Mouse (Mus musculus) heart, adult 2 months (tissue): ENCODE data around the gene Sowahb. TPM values are rescaled to one million over a fixed set of nuclear protein-coding genes. Genes with fewer than 3 reads are reported as not detected.

Experiments
- DNase-seq, 2 experiments: peaks; one replicate each; pipeline ENCODE4 v3.0.0; 2021
- H3K27ac ChIP-seq: fragments of 200-600 bp; 2 replicates; pipeline ENCODE4 v1.8.1; 2022
- H3K27me3 ChIP-seq: fragments of 200-500 bp; 2 replicates; pipeline ENCODE4 v1.6.1; 2012; ENCODE audit warnings: mild to moderate bottlenecking, low read length, inconsistent platforms, mixed read lengths; ENCODE audit not compliant: control insufficient read depth, insufficient read depth
- H3K36me3 ChIP-seq: fragments of 200-500 bp; 2 replicates; pipeline ENCODE4 v1.6.1; 2012; ENCODE audit warnings: low read length, inconsistent platforms; ENCODE audit not compliant: control insufficient read depth, insufficient read depth
- H3K4me1 ChIP-seq: fragments of 200-500 bp; 2 replicates; pipeline ENCODE4 v1.6.1; 2011; ENCODE audit warnings: low read length; ENCODE audit not compliant: control insufficient read depth, insufficient read depth
- H3K4me3 ChIP-seq: fragments of 200-600 bp; 2 replicates; pipeline ENCODE4 v1.8.1; 2022
- H3K79me2 ChIP-seq: fragments of 200-500 bp; replicated peaks from 2 replicates; pipeline ENCODE4 v1.6.1; 2012; ENCODE audit warnings: mild to moderate bottlenecking, inconsistent platforms, low read length, moderate library complexity, mixed read lengths; ENCODE audit not compliant: control insufficient read depth, insufficient read depth
- H3K9ac ChIP-seq: fragments of 200-500 bp; 2 replicates; pipeline ENCODE4 v1.6.1; 2012; ENCODE audit warnings: low read depth, mild to moderate bottlenecking, control low read depth, inconsistent platforms, low read length, mixed read lengths
- CTCF ChIP-seq: fragments of 200-600 bp; IDR thresholded peaks from 2 replicates; pipeline ENCODE4 v1.8.1; 2022; ENCODE audit warnings: antibody characterized with exemption, mild to moderate bottlenecking, moderate library complexity
- EP300 ChIP-seq: fragments of 200-500 bp; IDR thresholded peaks from 2 replicates; pipeline ENCODE4 v1.6.1; 2011; ENCODE audit warnings: low read depth, low read length, control low read depth; ENCODE audit not compliant: insufficient read depth
- POLR2A ChIP-seq: fragments of 200-500 bp; IDR thresholded peaks from 2 replicates; pipeline ENCODE4 v1.6.1; 2011; ENCODE audit warnings: mild to moderate bottlenecking, low read depth, low read length, control low read depth; ENCODE audit not compliant: insufficient read depth
- WGBS: fragments of 180-500 bp; shearing (Covaris S2); methylation state at CpG from one replicate; pipeline ENCODE4 v1.1.7; 2018; 5-methylcytosine and 5-hydroxymethylcytosine counted together
- intact Hi-C: fragments of 180-260 bp; cut with DNase I; formaldehyde crosslinking; loops from one replicate; pipeline ENCODE4 v1.15.1; 2025
- polyA plus RNA-seq: library from polyadenylated mRNA; depleted of rRNA; stranded (reverse); fragments of >200 nt; gene quantifications from 2 replicates; pipeline ENCODE4 v1.2.3, GENCODE M21; 2012
- total RNA-seq, 2 experiments: library from RNA; stranded (reverse); gene quantifications; 2 replicates each; pipeline ENCODE4 v1.2.3; 2021

Sowahb gene
- total and polyA plus RNA-seq, 3 experiments: 0.04 to 0.08 TPM; not detected in 1

- Histone ChIP-seq H3K4me1 (no peaks in the 10 kb centered on the region; the same call in 1 of the 2 replicates), H3K27me3 (peaks cover 16% of the 10 kb centered on the region)
- WGBS: 44% methylated on average over 3 of the region's 3 CpGs
These were observed 3.5 kb downstream of the Sowahb start for GRCm38 (mm10) chr5:93041276-93041675.

DNA sequence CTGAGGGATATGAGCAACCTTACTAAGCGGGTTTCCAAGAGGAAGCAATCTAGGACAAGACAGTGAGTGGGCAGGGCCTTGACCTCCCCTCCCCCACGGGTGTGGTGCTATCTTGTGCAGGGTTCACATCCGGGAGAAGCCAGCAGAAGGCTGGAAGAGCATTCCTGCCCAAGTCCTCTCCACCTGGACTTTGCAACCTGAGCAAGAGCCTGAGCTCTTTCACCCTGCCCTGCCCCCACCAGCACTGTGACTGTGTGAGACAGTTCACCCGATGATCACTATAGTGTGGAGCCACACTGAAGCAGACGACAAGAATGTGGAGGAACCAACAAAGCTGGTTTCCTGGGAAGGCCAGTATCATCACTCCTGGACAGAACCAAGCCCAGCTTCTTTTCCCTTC lies 4.7 kb downstream of the Sowahb start:
- Histone ChIP-seq H3K27ac (no peak overlapping the region), H3K4me1 (no peaks in the 10 kb centered on the region; the same call in 1 of the 2 replicates), H3K79me2 (no peaks in the 10 kb centered on the region), H3K4me3 (no peak overlapping the region), H3K9ac (no peak overlapping the region), H3K36me3 (no peaks in the 10 kb centered on the region), H3K27me3 (peaks cover 13% of the 10 kb centered on the region)
- no peak for TF ChIP-seq EP300
- no peak for TF ChIP-seq POLR2A
- no peak for TF ChIP-seq CTCF
- intact Hi-C loops: no loop called here
- DNase-seq: no peak
- 59% methylated on average over 5 of the region's 5 CpGs for WGBS

More at GRCm38 (mm10) chr5:93041276-93041675, 3.5 kb downstream of the Sowahb start:
- Histone ChIP-seq H3K36me3 (no peaks in the 10 kb centered on the region), H3K79me2 (no peaks in the 10 kb centered on the region), H3K27ac (no peak overlapping the region), H3K4me3 (no peak overlapping the region), H3K9ac (no peak overlapping the region)
- TF ChIP-seq EP300 (no peak), CTCF (no peak), POLR2A (no peak)
- no peak for DNase-seq
- intact Hi-C loops: no loop called here

DNA sequence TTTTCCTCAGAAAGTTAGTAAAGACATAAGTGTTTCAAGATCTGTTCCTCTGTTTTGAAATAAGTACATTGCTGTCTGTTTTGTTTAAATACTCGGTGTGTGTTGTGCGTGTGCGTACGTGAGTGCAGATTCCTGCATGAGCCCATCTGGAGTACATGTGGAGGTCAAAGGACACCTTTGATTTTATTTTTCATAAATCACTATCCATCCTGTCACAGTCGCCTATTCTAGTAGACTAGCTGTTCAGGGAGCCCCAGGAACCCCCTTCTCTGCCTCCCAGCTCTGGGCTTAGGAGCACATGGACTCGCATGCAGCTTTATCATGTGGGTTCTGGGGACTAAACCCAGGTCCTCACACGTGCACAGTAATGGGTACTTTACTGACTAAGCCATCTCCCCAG lies 8.6 kb downstream of the Sowahb start:
- TF ChIP-seq POLR2A: no peak
- no peak for TF ChIP-seq EP300
- no peak for TF ChIP-seq CTCF
- Histone ChIP-seq H3K4me1 (no peaks in the 10 kb centered on the region), H3K79me2 (no peaks in the 10 kb centered on the region), H3K4me3 (no peak overlapping the region), H3K36me3 (no peaks in the 10 kb centered on the region), H3K9ac (no peak overlapping the region), H3K27ac (no peak overlapping the region), H3K27me3 (no peaks in the 10 kb centered on the region)
- intact Hi-C loops: no loop called here
- no peak for DNase-seq
- WGBS: 89% methylated on average over 7 of the region's 7 CpGs

GRCm38 (mm10) chr5:93035285-93035684 lies 9.5 kb downstream of the Sowahb start:
- DNase-seq: no peak
- Histone ChIP-seq H3K27ac (no peak overlapping the region), H3K36me3 (no peaks in the 10 kb centered on the region), H3K9ac (no peak overlapping the region), H3K79me2 (no peaks in the 10 kb centered on the region), H3K4me3 (no peak overlapping the region), H3K4me1 (no peaks in the 10 kb centered on the region), H3K27me3 (no peaks in the 10 kb centered on the region)
- TF ChIP-seq EP300: no peak
- TF ChIP-seq POLR2A: no peak
- no peak for TF ChIP-seq CTCF
- 13% methylated on average over 1 of the region's 1 CpGs for WGBS
- intact Hi-C loops: no loop called here

DNA sequence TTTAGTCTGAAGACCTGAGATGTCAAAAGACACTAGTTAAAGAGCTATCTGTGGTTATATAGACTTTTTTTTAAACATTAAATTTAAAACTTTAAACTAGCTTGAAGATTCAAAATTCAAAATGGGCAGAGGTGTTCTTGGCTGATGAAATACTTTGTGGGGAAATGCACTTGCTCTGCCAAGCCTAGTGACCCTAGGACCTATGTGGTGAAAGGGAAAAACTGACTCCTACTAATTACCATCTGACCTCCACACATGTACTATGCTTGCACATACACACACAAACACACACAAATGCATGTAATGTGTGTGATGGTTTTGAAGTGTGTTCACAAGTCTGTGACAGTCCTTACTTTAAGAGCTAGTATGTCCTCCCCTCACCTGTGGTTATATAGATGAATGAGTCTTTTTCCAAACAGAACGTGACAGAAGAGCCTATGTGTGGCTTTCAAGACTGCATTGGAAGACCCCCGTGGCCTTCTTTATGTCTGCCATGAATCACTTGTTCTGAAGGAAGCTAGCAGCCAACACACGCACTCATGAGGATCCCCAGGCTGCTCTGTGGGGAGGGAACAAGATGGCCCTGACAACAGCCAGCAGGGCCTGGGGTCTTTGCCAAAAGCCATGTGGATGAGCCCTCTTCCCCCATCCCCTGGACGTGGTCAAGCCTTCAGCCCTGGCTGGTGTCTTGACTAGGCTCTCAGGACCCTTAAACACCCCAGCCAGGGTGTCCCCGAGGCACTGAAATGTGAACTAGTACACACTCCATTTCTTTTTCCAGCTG lies 11.5 kb downstream of the Sowahb start:
- DNase-seq: no peak
- intact Hi-C loops: no loop called here
- WGBS: 84% methylated on average over 5 of the region's 5 CpGs
- Histone ChIP-seq H3K4me1 (no peaks in the 10 kb centered on the region), H3K27ac (no peak overlapping the region), H3K36me3 (no peaks in the 10 kb centered on the region), H3K9ac (no peak overlapping the region), H3K27me3 (no peaks in the 10 kb centered on the region), H3K79me2 (no peaks in the 10 kb centered on the region), H3K4me3 (no peak overlapping the region)
- TF ChIP-seq EP300 (no peak), POLR2A (no peak), CTCF (no peak)

- Histone ChIP-seq H3K79me2 (no peaks in the 10 kb centered on the region), H3K27me3 (no peaks in the 10 kb centered on the region), H3K36me3 (no peaks in the 10 kb centered on the region), H3K4me3 (no peak overlapping the region), H3K27ac (no peak overlapping the region), H3K9ac (no peak overlapping the region), H3K4me1 (no peaks in the 10 kb centered on the region)
- DNase-seq: no peak
- intact Hi-C loops: no loop called here
- WGBS: 42% methylated on average over 4 of the region's 4 CpGs
- TF ChIP-seq EP300 (no peak), POLR2A (no peak), CTCF (no peak)
These were observed 12.2 kb downstream of the Sowahb start for GRCm38 (mm10) chr5:93032621-93033020.
